Mouse (Mus musculus) limb, embryonic 14.5 days (tissue): ENCODE results near the gene Gstm6. TPM values are rescaled to one million over a fixed set of nuclear protein-coding genes. Genes with fewer than 3 reads are reported as not detected.

Source experiments
- ATAC-seq: fragments of 200-750 bp; cut with Nextera tagmentation; 2 replicates; pipeline ENCODE4 v1.8.0; 2017; ENCODE audit warnings: low read depth, moderate number of reproducible peaks, moderate TSS enrichment; ENCODE audit not compliant: low FRiP score
- DNase-seq: peaks from one replicate; pipeline ENCODE4 v3.0.0-alpha.2; 2015; ENCODE audit warnings: low spot score
- H3K27ac ChIP-seq: fragments of 300-500 bp; sonication (generic); replicated peaks from 2 replicates; pipeline ENCODE4 v1.5.1; 2014; ENCODE audit warnings: low read depth, mild to moderate bottlenecking, low read length, moderate library complexity, mixed read lengths
- H3K27me3 ChIP-seq: fragments of 300-500 bp; sonication (generic); 2 replicates; pipeline ENCODE4 v1.6.1; 2014; ENCODE audit warnings: low read length, mixed read lengths; ENCODE audit not compliant: control insufficient read depth, insufficient read depth
- H3K36me3 ChIP-seq: fragments of 300-500 bp; sonication (generic); 2 replicates; pipeline ENCODE4 v1.6.1; 2014; ENCODE audit warnings: mild to moderate bottlenecking, low read length, moderate library complexity, mixed read lengths; ENCODE audit not compliant: control insufficient read depth, insufficient read depth
- H3K4me1 ChIP-seq: fragments of 300-500 bp; sonication (generic); 2 replicates; pipeline ENCODE4 v1.6.1; 2014; ENCODE audit warnings: antibody characterized with exemption, low read length, mixed read lengths; ENCODE audit not compliant: control insufficient read depth, insufficient read depth
- H3K4me2 ChIP-seq: fragments of 300-500 bp; sonication (generic); replicated peaks from 2 replicates; pipeline ENCODE4 v1.6.1; 2014; ENCODE audit warnings: low read depth, mild to moderate bottlenecking, low read length, moderate library complexity; ENCODE audit not compliant: severe bottlenecking
- H3K4me3 ChIP-seq: fragments of 300-500 bp; sonication (generic); replicated peaks from 2 replicates; pipeline ENCODE4 v1.5.1; 2014; ENCODE audit warnings: low read length
- H3K9ac ChIP-seq: fragments of 300-500 bp; sonication (generic); 2 replicates; pipeline ENCODE4 v1.6.1; 2014; ENCODE audit warnings: mild to moderate bottlenecking, low read depth, low read length, moderate library complexity; ENCODE audit not compliant: severe bottlenecking
- H3K9me3 ChIP-seq: fragments of 300-500 bp; sonication (generic); 2 replicates; pipeline ENCODE4 v1.6.1; 2016; ENCODE audit warnings: low read length; ENCODE audit not compliant: control insufficient read depth
- POLR2A ChIP-seq: fragments of 200-500 bp; IDR thresholded peaks from 2 replicates; pipeline ENCODE4 v1.8.0; 2012; ENCODE audit warnings: inconsistent platforms, mild to moderate bottlenecking, moderate library complexity, borderline replicate concordance; ENCODE audit not compliant: insufficient read depth, insufficient read length; ENCODE audit errors: extremely low read depth
- WGBS: fragments of 180-500 bp; shearing (Covaris S2); extraction: QIAGEN DNeasy Blood & Tissue Kit; methylation state at CpG from one replicate; pipeline ENCODE4 v1.1.7; 2014; 5-methylcytosine and 5-hydroxymethylcytosine counted together
- polyA plus RNA-seq, 2 experiments: library from polyadenylated mRNA; depleted of rRNA in 1 of 2; stranded (reverse) in 1 of 2; unstranded in 1 of 2; fragments of >200 nt; fragmentation: Nextera tagmentation in 1 of 2; extraction: Ambion mirVana in 1 of 2; gene quantifications; 2 replicates each; pipeline versions ENCODE4 v1.2.1 to v1.2.3; 2012 to 2014

Gstm6 gene
- polyA plus RNA-seq, 2 experiments: 7.6 to 9.5 TPM

- WGBS: 77% methylated on average over 3 of the region's 3 CpGs
These were observed 15.7 kb downstream of the Gstm6 start for GRCm38 (mm10) chr3:107927841-107928240.

GRCm38 (mm10) chr3:107925335-107925734 lies 18.2 kb downstream of the Gstm6 start:
- no peak overlapping the region for H3K4me2 ChIP-seq
- H3K27ac ChIP-seq: no peak overlapping the region
- WGBS: 94% methylated on average over 3 of the region's 3 CpGs
- no peaks in the 10 kb centered on the region for H3K9me3 ChIP-seq
- no peak for ATAC-seq
- no peaks in the 10 kb centered on the region for H3K4me1 ChIP-seq
- no peaks in the 10 kb centered on the region for H3K36me3 ChIP-seq
- no peak for DNase-seq
- H3K27me3 ChIP-seq: no peaks in the 10 kb centered on the region
- H3K4me3 ChIP-seq: no peak overlapping the region
- H3K9ac ChIP-seq: no peak overlapping the region
- no peak for TF ChIP-seq POLR2A

More at GRCm38 (mm10) chr3:107927841-107928240, 15.7 kb downstream of the Gstm6 start:
- H3K27ac ChIP-seq: no peak overlapping the region
- no peaks in the 10 kb centered on the region for H3K9me3 ChIP-seq
- no peak overlapping the region for H3K4me2 ChIP-seq
- H3K4me3 ChIP-seq: no peak overlapping the region
- H3K27me3 ChIP-seq: no peaks in the 10 kb centered on the region
- H3K4me1 ChIP-seq: peaks cover 4% of the 10 kb centered on the region; the same call in 1 of the 2 replicates
- TF ChIP-seq POLR2A: no peak
- ATAC-seq (no peak), DNase-seq (no peak)
- no peak overlapping the region; the same call in 1 of the 2 replicates for H3K9ac ChIP-seq
- H3K36me3 ChIP-seq: no peaks in the 10 kb centered on the region

GRCm38 (mm10) chr3:107920348-107920747 lies 23.2 kb downstream of the Gstm6 start:
- no peak for DNase-seq

GRCm38 (mm10) chr3:107917783-107918408 lies 25.7 kb downstream of the Gstm6 start:
- peak; percentile 61 for DNase-seq
- no peak overlapping the region for H3K9ac ChIP-seq
- no peak overlapping the region for H3K27ac ChIP-seq
- H3K9me3 ChIP-seq: no peaks in the 10 kb centered on the region
- no peak for TF ChIP-seq POLR2A
- 56% methylated on average over 7 of the region's 7 CpGs for WGBS
- H3K4me2 ChIP-seq: no peak overlapping the region
- no peaks in the 10 kb centered on the region for H3K27me3 ChIP-seq
- H3K36me3 ChIP-seq: no peaks in the 10 kb centered on the region
- no peaks in the 10 kb centered on the region for H3K4me1 ChIP-seq
- H3K4me3 ChIP-seq: no peak overlapping the region
- ATAC-seq: 0 out of 2 replicates have a peak, but pooled peaks have one; percentile 47

More at GRCm38 (mm10) chr3:107920348-107920747, 23.2 kb downstream of the Gstm6 start:
- 89% methylated on average over 5 of the region's 5 CpGs for WGBS
- no peaks in the 10 kb centered on the region for H3K9me3 ChIP-seq
- H3K36me3 ChIP-seq: no peaks in the 10 kb centered on the region
- H3K27ac ChIP-seq: no peak overlapping the region
- no peak for TF ChIP-seq POLR2A
- H3K4me3 ChIP-seq: no peak overlapping the region
- no peaks in the 10 kb centered on the region for H3K4me1 ChIP-seq
- no peaks in the 10 kb centered on the region for H3K27me3 ChIP-seq
- ATAC-seq: no peak
- H3K9ac ChIP-seq: no peak overlapping the region
- H3K4me2 ChIP-seq: no peak overlapping the region

- DNase-seq: no peak
- no peak overlapping the region for H3K9ac ChIP-seq
- no peak overlapping the region for H3K4me2 ChIP-seq
- ATAC-seq: no peak
- H3K4me3 ChIP-seq: no peak overlapping the region
- H3K9me3 ChIP-seq: no peaks in the 10 kb centered on the region
- H3K4me1 ChIP-seq: no peaks in the 10 kb centered on the region
- no peak for TF ChIP-seq POLR2A
- H3K27ac ChIP-seq: no peak overlapping the region
- WGBS: 83% methylated on average over 3 of the region's 3 CpGs
- H3K27me3 ChIP-seq: no peaks in the 10 kb centered on the region
- no peaks in the 10 kb centered on the region for H3K36me3 ChIP-seq
These were observed 26.5 kb downstream of the Gstm6 start for GRCm38 (mm10) chr3:107917097-107917496.

GRCm38 (mm10) chr3:107916674-107917073 lies 26.9 kb downstream of the Gstm6 start:
- no peak for TF ChIP-seq POLR2A
- Histone ChIP-seq H3K27me3 (no peaks in the 10 kb centered on the region), H3K27ac (no peak overlapping the region), H3K9me3 (no peaks in the 10 kb centered on the region), H3K36me3 (no peaks in the 10 kb centered on the region), H3K4me1 (no peaks in the 10 kb centered on the region), H3K9ac (no peak overlapping the region), H3K4me2 (no peak overlapping the region), H3K4me3 (no peak overlapping the region)
- no peak for ATAC-seq
- no peak for DNase-seq
- 75% methylated on average over 15 of the region's 15 CpGs for WGBS
